Mouse (Mus musculus) urinary bladder, postnatal 25 days (tissue): ENCODE measurements around the gene Rbbp4.
"Not testable (repeated sequence)": the region's sequence is repeated elsewhere in the genome, so short reads cannot be mapped to it uniquely, and the experiment has no call there.

Experiments
- DNase-seq: peaks from one replicate; pipeline ENCODE4 v3.0.0; 2022; ENCODE audit warnings: low spot score

Gene Rbbp4

DNA sequence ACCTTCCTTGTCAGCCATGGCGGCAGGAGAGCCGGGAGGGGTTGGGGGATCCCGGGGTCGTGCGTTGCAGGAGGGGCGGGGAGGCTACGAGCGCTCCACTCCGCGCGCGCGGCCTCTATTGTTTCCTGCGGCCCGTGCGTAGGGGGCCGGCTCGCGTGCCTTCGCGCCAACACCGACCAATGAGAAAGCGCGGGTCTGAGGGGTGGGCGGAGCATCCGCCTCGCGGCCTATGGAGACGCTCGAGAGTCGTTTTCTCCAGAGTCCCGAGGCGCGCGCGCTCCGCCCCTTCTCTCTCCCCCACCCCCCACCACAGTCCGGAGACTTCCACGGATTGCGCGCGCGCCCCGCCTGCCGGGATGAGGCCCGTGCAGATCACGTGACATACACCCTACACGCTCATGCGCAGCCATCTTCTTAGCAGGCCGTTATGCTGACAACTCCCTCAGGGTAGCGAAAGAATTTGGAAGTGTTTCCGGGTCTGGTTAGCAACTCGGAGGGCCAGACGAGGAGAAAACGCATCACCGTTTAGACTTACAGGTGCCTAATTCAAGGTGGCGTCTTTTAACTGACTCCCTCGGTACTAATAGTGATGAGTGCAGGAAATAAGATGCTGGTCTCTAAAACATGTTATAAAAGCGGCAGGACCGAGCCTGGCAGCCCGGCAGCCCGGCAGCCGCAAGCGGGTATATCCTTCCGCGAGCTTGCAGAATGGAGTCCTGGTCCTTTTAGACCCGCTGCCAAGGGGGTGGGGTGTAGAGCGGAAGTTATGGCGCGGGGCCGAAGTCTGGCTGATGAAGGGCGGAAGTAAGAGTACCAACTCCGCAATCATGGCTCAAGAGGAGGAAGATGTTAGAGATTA lies at the start of gene Rbbp4, which contains the start of gene Zbtb8os:
Rbbp4 (minus strand) TSS at position 155 of the 859 bp plus-strand sequence.
Zbtb8os (plus strand) TSS at position 480 of the 859 bp plus-strand sequence.
- DNase-seq, result peak; percentile 87

DNA sequence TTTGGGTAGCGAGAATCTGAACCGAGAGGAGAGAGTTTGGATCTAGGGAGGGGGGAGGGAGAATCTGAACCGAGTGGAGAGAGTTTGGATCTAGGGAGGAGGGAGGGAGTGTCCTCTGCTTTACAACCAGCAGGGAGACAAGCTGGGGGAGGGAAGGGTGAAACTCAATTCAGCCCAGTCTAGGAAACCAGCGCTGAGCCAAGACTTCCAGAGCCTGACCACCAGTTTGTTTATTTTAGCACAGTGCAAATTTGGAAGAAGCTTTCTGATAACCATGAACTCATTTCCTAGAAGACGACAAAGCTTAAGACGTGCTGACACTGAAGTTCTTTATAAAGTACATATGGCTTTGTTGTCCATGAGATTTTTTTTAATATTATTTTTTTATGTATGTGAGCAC lies 49.3 kb upstream of the Rbbp4 start:
- DNase-seq, result no peak

DNA sequence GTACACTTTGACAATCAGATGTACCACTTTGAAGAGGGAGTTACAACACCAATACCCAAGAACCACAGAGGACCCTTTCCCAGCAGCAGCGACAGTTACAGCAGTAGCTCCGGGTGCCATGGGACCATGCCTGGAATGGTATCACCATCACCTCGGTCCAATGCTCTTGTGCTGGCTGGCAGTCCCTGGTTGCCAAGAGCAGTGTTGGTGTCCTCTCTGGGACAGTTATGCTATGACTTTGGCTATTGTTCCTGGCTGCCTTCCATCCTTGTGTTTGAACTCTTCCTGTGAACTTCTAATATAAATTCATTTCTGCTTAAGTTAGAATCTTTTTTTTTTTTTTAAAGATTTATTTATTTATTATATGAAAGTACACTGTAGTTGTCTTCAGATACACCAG lies 48.4 kb upstream of the Rbbp4 start:
- no peak for DNase-seq

DNA sequence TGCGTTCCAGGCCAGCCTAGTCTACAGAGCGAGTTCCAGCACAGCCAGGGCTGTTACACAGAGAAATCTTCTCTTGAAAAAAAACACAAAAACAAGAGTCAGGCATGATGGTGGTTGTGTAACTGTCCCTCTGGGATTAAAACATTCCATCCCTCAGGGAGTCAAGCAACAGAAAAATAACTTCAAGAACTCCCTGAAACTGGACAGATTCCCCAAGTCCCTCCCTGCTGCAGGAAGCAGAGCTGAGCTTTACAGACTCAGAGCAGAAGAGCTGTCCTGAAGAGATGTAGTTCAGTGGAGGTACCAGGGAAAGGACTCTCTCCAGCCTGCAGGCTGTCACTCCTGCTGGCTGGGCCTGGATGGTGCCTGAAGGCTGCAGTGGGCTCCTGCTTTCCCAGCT lies 47.3 kb upstream of the Rbbp4 start:
- DNase-seq, result no peak

DNA sequence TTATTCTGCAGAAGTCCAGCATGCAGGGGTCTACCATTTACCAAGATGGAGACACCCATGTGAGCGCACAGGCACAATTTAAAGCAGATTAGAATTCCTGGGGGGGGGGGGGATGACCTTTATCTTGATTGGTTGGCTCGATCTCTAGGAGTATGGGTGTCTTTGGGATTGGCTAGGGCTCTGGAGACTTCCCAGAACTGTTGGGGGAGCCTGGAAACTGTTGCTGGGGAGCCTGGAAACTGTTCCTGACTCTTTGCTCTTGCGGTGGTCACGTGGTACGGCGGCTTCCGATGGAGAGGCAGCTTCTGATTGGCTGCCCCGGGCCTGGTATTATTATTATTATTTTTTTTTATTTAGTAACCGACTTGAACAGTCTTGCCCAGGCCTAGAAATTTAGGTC lies 46.9 kb upstream of the Rbbp4 start:
- no peak for DNase-seq

DNA sequence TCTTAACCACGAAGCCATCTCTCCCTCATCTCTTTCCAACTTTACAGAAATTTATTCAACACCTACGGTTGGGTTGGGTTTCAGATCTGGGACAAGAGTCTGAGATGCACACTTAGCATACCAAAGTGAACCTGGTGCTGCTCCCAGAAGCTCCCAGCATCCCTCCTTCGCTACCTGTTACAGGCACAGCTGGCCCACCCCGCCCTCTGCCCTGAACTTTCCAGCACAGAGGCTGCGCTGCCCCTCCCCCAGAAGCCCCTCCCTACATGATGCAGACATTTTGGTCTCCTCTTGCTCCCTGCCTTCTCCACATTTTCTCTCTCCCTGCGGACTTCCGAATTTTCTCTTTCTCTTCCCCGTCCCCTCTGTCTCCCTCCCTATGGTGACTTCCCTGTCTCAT lies 46.0 kb upstream of the Rbbp4 start:
- no peak for DNase-seq

DNA sequence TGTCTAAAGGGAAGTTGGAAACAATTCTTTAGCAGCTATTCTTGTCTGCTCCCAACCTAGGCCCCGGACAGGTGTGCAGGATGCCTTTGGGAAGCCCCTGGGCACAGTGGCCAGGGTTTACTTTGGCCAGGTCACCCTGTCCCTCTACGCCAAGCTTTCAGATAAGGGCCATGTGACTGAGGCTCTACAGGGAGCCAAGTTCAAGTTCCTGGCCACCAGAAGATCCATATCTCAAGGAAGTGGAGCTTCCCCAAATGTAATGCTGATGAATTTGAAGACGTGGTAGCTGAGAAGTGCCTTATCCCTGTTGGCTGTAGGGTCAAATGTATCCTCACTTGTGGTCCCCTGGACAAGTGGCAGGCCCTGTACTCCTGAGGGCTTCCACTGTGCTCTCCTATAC lies 44.6 kb upstream of the Rbbp4 start:
- DNase-seq, result no peak

DNA sequence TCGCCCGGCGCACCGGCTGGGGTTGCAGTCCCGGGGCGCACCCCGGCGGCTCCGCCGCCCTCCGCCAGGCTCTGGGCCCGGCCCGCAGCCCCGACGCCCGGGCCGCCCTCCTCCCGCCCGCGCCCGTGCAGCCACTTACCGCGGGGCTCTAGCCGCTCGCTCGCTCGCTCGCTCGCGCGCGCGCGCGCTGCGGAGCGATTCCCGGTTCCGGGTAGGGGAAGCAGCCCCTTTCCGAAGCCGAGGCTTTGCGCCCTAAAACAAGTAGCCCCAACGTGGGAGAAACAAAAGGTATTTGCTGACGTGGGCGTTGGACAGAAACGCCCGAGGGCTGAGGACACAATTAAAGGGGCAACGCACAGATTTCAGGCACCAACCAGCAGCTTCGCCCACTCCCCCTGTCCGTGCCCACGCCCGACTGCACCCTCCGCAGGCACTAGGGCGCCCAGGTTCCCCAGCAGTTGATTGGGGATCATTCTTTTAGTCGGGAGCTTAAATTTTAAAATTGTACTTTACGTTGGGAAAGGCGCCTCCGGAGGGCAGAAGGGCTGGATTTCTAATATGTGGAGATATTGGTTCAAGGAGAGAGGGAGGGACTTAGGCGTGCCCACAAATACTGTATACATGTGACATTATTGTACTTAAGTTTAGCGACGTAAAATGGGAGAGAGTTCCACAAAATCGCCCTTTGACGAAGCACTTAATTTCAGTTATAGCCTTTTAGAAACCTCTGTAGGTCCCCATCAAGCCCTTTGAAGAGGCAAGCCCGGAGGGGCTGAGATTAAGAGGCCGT lies 42.6 kb upstream of the Rbbp4 start, which contains the start of gene Zbtb8a:
Zbtb8a (minus strand) TSS at position 516 of the 790 bp plus-strand sequence.
- DNase-seq, result peak; percentile 46

DNA sequence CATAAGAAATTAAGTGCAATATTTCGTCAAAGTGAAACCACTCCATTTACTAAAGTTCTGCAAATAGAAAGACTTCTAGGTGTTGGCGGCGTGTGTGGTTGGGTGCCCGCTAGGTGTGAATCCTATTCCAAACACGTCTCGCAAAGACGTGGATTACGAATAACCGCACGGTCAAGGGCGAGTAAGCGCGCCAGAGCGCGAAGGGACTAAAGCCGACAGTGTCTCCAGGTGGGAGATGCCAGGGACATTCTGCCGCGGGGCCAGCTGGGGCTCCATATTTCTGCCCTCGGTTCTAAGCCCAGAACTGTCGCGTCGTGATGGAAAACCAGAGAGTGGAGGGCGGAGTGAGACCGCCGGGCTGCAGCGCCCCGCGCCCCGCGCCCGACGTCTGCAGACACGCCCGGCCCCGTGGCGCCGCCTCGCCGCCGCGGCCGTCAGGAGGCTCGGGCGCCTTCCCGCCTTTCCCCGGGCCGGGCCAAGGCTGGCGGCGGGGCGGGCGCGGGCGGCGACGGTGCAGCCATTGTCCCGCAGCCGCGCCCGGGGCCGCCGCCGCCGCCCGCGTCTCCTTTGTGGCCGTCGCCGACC lies 41.9 kb upstream of the Rbbp4 start:
- DNase-seq, result peak; percentile 48

DNA sequence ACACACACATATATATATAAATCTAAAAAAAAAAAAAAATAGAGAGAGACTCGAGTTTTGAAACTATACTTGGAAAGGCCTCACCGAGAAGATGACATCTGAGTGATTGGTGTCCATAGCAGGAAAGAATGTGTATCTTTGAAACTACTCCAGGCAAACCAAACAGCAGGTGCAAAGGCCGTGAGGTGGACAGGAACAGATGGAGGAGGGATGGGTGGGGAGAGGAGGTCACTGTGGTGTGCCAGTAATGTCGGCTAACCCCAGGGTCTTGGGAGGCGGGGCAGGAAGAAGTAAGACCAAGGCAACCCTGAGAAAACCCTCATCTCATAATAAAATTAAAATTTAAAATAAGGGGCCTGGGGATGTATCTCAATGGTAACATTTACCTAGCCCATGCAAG lies 40.7 kb upstream of the Rbbp4 start:
- no peak for DNase-seq

DNA sequence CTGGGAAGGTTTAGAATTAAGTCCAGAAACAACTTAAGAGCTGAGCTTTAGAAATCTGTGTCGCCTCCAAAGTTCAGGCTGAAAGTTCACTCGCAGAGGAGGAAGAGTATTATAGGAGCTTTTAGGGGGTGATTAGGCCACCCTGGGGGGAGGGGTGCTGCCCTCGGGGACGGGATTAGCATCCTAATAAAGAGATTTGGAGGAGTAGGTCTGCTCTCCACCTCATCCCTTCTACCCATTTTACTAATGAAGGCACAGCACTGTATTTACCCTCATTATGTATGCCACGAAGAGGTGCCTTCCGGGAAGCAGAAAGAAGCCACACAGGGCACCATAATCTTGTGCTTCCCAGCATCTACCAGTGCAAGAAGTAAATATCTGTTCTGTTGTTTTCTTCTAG lies 39.8 kb upstream of the Rbbp4 start:
- DNase-seq, result no peak

DNA sequence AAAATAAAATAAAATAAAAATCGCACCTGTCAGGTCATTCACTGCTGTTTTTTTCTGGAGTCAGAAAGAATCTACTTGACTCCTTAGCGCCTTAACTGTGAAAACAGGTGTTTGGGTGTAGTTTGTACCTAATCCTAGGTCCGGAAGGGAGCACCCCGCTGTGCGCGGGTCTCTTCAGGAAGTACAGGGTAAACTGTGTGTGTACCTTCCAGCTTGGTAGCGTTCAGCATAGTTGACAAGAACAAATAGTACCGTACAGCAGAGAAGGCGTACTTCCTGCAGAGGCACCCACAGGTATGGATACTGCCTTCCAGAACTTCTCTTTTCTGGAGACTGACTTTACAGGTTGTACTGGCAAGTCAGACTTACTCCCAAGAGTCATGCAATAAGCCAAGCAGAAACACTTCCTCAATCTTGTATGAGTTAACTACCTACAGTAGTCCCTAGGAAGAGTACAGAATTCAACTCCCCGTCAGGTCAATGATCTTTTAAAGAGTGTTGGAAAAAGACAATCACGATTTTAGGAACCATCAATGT lies 39.1 kb upstream of the Rbbp4 start:
- DNase-seq, result no peak

DNA sequence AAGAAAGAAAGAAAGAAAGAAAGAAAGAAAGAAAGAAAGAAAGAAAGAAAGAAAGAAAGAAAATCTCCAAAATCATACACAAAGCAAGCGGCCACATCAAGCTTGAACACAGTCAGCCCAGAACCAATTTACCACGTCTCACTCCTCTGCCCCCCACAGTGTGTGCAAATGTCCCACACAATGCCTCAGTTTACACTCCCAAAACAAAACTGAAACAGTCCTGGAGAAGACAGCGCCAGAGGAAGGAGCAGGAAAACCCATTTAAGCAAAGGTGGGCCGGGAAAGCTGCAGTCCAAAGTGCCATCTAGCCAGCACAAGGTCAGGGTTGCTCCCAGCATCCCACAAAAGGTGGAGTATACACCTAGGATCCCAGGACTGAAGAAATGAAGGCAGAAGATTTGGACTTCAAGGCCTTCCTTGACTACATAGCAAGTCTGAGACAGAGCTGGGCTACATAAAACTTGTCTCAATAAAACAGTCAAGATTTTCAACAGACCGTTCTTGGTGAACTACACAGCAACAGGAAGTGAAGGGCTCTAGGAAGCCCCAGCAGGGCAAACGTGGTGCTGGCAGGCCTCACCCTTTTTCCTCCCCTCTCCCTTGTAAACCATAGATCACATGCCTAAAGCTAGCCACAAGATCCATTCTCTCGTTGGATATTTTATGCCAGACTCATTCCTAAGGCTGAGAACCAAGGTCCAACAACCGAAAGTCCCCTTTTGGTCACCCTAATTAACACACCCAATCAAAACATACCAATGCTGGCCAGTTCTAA lies 38.2 kb upstream of the Rbbp4 start:
- DNase-seq, result no peak

DNA sequence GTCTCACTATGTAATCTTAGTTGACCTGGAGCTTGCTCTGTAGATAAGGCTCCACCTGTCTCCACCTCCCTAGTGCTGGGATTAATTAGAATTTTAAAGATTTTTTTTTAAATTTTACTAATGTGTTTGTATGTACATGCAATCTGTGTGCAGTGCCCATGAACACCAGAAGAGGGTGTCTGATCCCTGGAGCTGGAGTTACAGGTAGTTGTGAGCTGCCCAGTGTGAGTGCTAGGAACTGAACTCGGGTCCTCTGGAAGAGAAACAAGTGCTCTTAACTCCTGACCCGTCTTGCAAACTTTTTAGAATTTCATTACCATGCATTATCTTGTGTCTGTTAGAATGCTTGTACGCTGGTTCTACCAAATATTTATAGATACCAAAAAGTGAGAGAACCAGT lies 36.2 kb upstream of the Rbbp4 start:
- DNase-seq, result no peak

DNA sequence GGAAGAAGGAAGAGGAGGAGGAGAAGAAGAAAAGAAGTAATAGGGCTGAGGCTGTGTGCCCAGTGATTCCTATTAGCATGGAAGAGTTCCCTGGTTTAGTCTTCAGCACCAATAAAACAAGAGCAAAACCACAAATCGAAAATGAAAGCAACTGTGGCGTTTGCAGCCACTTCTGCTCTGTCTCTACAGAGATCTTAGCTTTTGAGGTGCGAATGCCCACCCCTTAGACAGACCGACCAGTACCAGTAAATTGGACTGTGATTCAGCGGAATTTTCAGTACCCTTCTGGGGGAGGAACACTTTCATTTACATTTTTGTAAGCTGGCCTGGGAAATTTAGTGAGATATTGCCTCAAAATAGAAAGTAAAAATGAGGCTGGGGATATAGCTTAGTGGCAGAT lies 30.1 kb upstream of the Rbbp4 start:
- no peak for DNase-seq

DNA sequence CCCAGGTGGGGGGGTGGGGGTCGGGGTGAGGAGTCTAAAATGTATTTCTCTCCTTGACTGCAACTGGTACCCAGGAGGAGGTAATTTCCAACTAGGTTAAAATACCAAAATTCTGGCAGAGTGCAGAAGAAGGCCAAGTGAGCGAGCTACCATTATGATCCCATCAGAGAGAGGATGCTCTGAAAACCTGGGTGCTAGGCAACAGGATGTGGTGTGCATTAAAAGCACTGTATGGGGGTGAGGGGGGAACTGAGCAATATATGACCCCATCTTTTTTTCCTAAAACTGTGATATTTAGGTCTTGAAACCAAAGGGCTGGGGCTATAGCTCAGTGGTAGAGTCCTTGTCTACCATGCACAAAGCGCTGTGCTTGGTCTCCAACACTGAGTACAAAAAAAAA lies 29.2 kb upstream of the Rbbp4 start:
- DNase-seq, result no peak

DNA sequence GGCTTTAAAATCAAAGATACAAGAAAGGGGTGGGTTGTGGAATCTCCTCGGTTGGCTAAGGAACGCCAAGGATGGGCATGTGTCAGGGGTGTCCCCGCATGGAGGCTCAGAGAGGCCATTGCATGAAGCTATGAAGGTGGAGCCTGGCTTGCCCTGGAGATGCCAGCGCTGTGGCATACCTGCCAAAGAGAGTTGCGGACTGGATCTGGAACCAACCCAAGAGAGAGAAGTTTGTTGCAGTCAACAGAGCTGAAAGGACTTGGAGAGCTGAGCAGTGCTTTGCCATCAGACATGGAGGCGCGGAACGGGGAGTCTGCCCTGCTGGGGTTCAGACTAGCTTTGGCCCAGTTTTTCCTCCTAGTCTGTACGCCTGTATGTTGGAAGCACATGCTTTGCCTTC lies 28.3 kb upstream of the Rbbp4 start:
- DNase-seq, result no peak

DNA sequence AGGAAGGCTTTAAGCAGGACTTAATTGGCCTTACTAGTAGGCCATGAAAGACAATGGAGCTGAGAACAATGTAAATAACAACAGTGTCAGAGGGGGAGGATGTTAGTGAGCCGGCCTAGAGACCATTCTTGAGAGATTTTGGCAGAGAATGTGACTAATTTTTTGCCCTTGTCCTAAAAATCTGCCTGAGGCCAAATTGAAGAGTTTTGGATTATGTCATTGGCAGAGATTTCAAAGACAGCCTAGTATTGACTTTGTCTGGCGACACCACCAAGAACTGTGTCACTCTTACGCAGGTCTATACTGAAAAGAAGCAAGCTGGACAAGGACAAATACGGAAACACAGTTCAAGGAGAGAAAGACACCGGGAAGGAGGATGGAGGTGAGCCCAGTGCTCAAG lies 27.6 kb upstream of the Rbbp4 start:
- no peak for DNase-seq

DNA sequence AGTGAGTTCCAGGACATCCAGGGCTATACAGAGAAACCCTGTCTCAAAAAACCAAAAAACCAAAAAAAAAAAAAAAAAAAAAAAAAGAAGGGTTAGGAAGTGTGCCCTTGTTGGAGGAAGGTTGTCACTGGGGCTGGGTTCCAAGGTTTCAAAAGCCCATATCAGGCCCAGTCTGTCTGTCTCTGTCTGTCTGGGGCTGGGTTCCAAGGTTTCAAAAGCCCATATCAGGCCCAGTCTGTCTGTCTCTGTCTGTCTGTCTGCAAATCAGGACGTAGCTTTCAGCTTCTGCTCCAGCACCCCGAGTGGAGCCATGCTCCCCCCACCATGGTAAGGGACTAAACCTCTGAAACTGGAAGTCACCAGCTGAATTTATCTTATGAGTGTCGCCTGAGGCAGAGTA lies 27.1 kb upstream of the Rbbp4 start:
- not testable (repeated sequence) for DNase-seq

DNA sequence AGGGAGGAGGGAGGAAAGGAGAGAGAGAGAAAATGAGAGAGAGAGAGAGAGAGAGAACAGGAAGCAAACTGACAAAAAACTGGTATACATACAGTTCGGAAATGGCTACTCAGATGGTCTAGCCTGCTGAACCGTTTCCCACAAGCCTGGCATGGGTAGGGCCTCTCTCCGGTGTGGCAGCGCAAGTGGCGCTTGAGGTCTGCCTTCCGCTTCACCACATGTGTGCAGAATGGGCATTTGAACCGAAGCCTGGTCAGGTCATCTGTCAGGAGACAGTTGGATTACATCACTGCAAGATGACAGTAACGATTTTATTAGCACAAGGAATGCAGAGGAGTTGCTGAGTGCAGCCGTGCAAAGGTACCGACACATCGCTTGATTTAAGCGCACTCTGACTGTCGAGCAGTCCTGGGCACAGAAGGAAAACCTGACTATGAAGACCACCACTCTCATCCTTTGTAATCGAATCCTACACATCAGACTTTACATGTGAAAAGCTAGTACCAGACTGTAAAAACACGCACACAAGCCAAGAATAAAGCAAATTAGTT lies 22.5 kb upstream of the Rbbp4 start:
- DNase-seq, result no peak

DNA sequence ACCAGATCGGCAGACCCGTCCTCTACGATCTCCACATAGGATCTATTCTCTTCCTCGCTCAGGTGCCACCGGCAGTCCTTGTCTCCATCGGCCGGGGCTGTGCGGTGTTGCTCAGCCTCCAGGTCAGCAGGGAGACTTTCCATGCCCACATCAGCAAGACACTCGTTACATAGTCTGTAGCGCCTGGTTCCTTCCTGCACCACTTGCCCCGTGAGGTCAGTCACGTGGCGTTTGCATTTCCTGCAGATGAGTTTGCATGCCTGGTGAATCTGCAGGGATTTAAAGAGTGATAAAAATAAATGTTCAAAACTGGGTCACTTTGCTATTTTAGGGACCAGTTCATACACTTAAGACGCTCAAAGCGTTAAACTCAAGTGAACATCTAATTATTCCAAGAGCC lies 19.1 kb upstream of the Rbbp4 start:
- DNase-seq, result no peak

DNA sequence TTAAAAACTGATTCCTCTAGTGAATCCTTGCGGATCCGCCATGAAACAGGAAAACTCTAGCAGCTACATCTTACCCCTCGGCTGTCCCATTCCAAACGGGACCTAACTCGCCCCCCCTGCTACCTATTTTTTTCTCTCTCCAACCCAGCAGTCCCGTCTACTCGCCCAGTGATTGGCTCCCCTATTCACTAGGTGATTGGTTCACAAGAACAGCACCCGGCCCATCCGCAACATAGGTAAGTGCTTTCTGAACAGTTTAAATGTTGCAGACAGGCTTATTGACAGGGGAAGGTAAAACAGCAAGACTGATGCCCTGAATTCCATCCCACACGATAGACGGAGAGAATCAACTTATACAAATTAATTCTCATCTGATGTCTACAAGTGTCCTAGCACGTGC lies 18.0 kb upstream of the Rbbp4 start:
- no peak for DNase-seq
